Comparison of ENCODE assay signal across 8 mouse cellular contexts in the genomic region with DNA sequence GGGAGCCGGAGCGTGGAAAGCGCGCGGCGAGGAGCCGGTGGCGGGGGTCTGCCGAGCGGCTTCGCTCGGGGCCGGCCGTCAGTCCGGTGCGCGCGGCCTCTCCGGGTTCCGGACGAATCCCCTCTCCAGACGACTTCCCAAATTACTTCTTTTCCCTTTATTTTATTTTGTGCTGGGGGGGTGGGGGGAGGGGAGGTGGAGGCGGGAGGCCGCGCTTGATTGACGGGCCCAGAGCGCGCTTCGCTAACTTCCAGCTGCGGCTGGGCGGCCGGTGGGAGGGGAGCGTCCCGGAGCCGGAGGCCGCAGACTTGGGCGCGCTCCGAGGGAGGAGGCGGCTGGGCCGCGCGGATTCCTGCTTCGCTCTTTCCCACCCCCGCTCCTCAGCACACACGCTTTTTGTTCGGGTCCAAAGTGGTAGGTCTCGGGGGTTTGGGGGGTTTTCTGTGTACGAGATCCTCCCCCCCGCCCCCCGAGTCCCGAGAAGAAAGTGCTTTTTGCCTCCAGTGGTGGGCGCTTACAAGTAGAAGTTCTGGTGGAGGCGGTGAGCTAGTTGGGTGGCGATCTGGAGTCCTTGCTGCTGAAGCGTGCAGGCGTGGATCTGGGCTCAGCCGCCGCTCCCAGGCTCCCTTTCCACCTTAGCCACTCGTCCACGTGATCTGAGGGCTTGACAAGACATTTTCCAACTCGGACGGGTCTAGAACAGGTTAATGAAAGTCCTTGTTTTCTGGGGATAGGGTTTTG. TPM values are rescaled to one million over a fixed set of nuclear protein-coding genes. Genes with fewer than 3 reads are reported as not detected.
DNase-seq lines count a peak whose midpoint lies in the region; ATAC-seq lines count a peak whose summit lies in the region.

No protein-coding gene starts in this region.

- peak overlapping the region; percentile 84 for H3K27ac ChIP-seq in brown adipose tissue, adult 24 weeks (replicated peaks; ENCODE audit: low read depth, low read length)
- H3K27ac ChIP-seq in forebrain, embryonic 11.5 days (ENCODE audit: low read depth, low read length) = peak overlapping the region; percentile 98
- peak overlapping the region; percentile 100 for H3K27ac ChIP-seq in lung, embryonic 15.5 days

- under 1% methylated on average over 62 of the region's 63 CpGs for WGBS in forebrain, embryonic 11.5 days
- WGBS in large intestine, adult 2 months = under 1% methylated on average over 63 of the region's 63 CpGs
- under 1% methylated on average over 61 of the region's 63 CpGs for WGBS in lung, embryonic 15.5 days

- peak; percentile 49 to 63 for DNase-seq in CD8-positive naive resting alpha-beta T cell, adult 2 months (ENCODE audit: low read depth in 2 of 2, low spot score in 2 of 2)
- peak; percentile 91 for DNase-seq in forebrain, embryonic 11.5 days (ENCODE audit: low spot score)
- DNase-seq in heart, postnatal 10 days = peak; percentile 87 to 90
- DNase-seq in large intestine, adult 2 months (ENCODE audit: low read depth, low spot score) = peak; percentile 42
- peak; percentile 68 for DNase-seq in ovary, postnatal 10 days (ENCODE audit: low spot score)
- peak; percentile 78 for DNase-seq in thymus, postnatal 0 days (ENCODE audit: low spot score)

- H3K9ac ChIP-seq in forebrain, embryonic 11.5 days (ENCODE audit: low read length) = peak overlapping the region; percentile 99
- peak overlapping the region; percentile 100 for H3K9ac ChIP-seq in lung, embryonic 15.5 days

- peaks cover 12% of the 10 kb centered on the region for H3K4me1 ChIP-seq in brown adipose tissue, adult 24 weeks (ENCODE audit: control insufficient read depth, insufficient read depth, insufficient read length, low read length)
- H3K4me1 ChIP-seq in forebrain, embryonic 11.5 days (replicated peaks; ENCODE audit: control insufficient read depth, insufficient read depth, low read length) = peaks cover 12% of the 10 kb centered on the region; the same call in 1 of the 2 replicates
- peaks cover 44% of the 10 kb centered on the region for H3K4me1 ChIP-seq in lung, embryonic 15.5 days

- no peaks in the 10 kb centered on the region for H3K36me3 ChIP-seq in forebrain, embryonic 11.5 days (ENCODE audit: control insufficient read depth, insufficient read depth, low read length)
- H3K36me3 ChIP-seq in lung, embryonic 15.5 days = no peaks in the 10 kb centered on the region

- peak overlapping the region; percentile 85 for H3K4me2 ChIP-seq in forebrain, embryonic 11.5 days (ENCODE audit: low read depth, low read length, severe bottlenecking)
- H3K4me2 ChIP-seq in lung, embryonic 15.5 days = peak overlapping the region; percentile 77

- H3K4me3 ChIP-seq in brown adipose tissue, adult 24 weeks (ENCODE audit: insufficient read depth, low read depth, low read length) = peak overlapping the region; percentile 92
- H3K4me3 ChIP-seq in forebrain, embryonic 11.5 days (ENCODE audit: low read depth, low read length) = peak overlapping the region; percentile 91
- H3K4me3 ChIP-seq in lung, embryonic 15.5 days = peak overlapping the region; percentile 95

- no peaks in the 10 kb centered on the region for H3K9me3 ChIP-seq in forebrain, embryonic 11.5 days (ENCODE audit: control insufficient read depth, low read length)
- no peaks in the 10 kb centered on the region for H3K9me3 ChIP-seq in lung, embryonic 15.5 days

- H3K27me3 ChIP-seq in forebrain, embryonic 11.5 days (ENCODE audit: control insufficient read depth, insufficient read depth, low read length) = no peaks in the 10 kb centered on the region
- no peaks in the 10 kb centered on the region for H3K27me3 ChIP-seq in lung, embryonic 15.5 days

- intact Hi-C loops in heart, postnatal 10 days (cut with DNase I) = loop anchor here (2.0 kb wide), 1 partner anchor 32 kb away; no protein-coding TSS in a partner anchor

- peak; percentile 65 for ATAC-seq in forebrain, embryonic 11.5 days (replicated peaks; ENCODE audit: low FRiP score)
- ATAC-seq in lung, embryonic 15.5 days (ENCODE audit: borderline replicate concordance, extremely low read depth, low FRiP score, low TSS enrichment) = peak; percentile 70

RNA-seq across cellular contexts. Expression of gene Zbtb1, which starts 0.9 kb away (rescaled TPM):
- 1.7 and 2.7 TPM in 2 replicates for polyA plus RNA-seq in brown adipose tissue, adult 24 weeks (2012; ENCODE audit: insufficient read depth, insufficient read length, missing spikeins)
- polyA plus RNA-seq in forebrain, embryonic 11.5 days (2014; fragmentation: Nextera tagmentation; extraction: Ambion mirVana) = 8.2 and 8.8 TPM in 2 replicates
- total RNA-seq in heart, postnatal 10 days (2021) = 1 to 10 TPM; 5.8 to 6.7 TPM
- polyA plus RNA-seq in large intestine, adult 2 months (2012; rRNA removed) = 0.83 and 1.5 TPM in 2 replicates
- 9.6 and 10.8 TPM in 2 replicates for polyA plus RNA-seq in lung, embryonic 15.5 days (2015; fragmentation: Nextera tagmentation; extraction: Ambion mirVana)
- 13.9 and 15.5 TPM in 2 replicates for polyA plus RNA-seq in thymus, postnatal 0 days (2015; fragmentation: Nextera tagmentation; extraction: Ambion mirVana)

RNA-seq across cellular contexts. Expression of gene Zbtb25, which starts 1.6 kb away (rescaled TPM):
- 7.3 and 10.2 TPM in 2 replicates for polyA plus RNA-seq in brown adipose tissue, adult 24 weeks (2012; ENCODE audit: insufficient read depth, insufficient read length, missing spikeins)
- polyA plus RNA-seq in forebrain, embryonic 11.5 days (2014; fragmentation: Nextera tagmentation; extraction: Ambion mirVana) = 19.8 and 23.0 TPM in 2 replicates
- 10 to 100 TPM in 1 of 2 experiments, 1 to 10 TPM in 1; 8.5 to 12.2 TPM for total RNA-seq in heart, postnatal 10 days (2021)
- 3.7 and 4.6 TPM in 2 replicates for polyA plus RNA-seq in large intestine, adult 2 months (2012; rRNA removed)
- 15.8 and 16.7 TPM in 2 replicates for polyA plus RNA-seq in lung, embryonic 15.5 days (2015; fragmentation: Nextera tagmentation; extraction: Ambion mirVana)
- 27.0 and 28.8 TPM in 2 replicates for polyA plus RNA-seq in thymus, postnatal 0 days (2015; fragmentation: Nextera tagmentation; extraction: Ambion mirVana)

RNA-seq across cellular contexts. Expression of gene Hspa2, which starts 33.0 kb away (rescaled TPM):
- 1.3 and 3.1 TPM in 2 replicates for polyA plus RNA-seq in brown adipose tissue, adult 24 weeks (2012; ENCODE audit: insufficient read depth, insufficient read length, missing spikeins)
- polyA plus RNA-seq in forebrain, embryonic 11.5 days (2014; fragmentation: Nextera tagmentation; extraction: Ambion mirVana) = 4.4 and 4.5 TPM in 2 replicates
- total RNA-seq in heart, postnatal 10 days (2021) = 10 to 100 TPM in 1 of 2 experiments, 1 to 10 TPM in 1; 9.9 to 11.7 TPM
- polyA plus RNA-seq in large intestine, adult 2 months (2012; rRNA removed) = 12.9 and 17.3 TPM in 2 replicates
- polyA plus RNA-seq in lung, embryonic 15.5 days (2015; fragmentation: Nextera tagmentation; extraction: Ambion mirVana) = 8.5 and 10.5 TPM in 2 replicates
- 3.5 and 4.2 TPM in 2 replicates for polyA plus RNA-seq in thymus, postnatal 0 days (2015; fragmentation: Nextera tagmentation; extraction: Ambion mirVana)

RNA-seq across cellular contexts. Expression of gene Akap5, which starts 46.3 kb away (rescaled TPM):
- polyA plus RNA-seq in brown adipose tissue, adult 24 weeks (2012; ENCODE audit: insufficient read depth, insufficient read length, missing spikeins) = 0.71 and 0.87 TPM in 2 replicates
- polyA plus RNA-seq in forebrain, embryonic 11.5 days (2014; fragmentation: Nextera tagmentation; extraction: Ambion mirVana) = 3.6 and 5.2 TPM in 2 replicates
- 1 to 10 TPM; 3.7 to 7.2 TPM for total RNA-seq in heart, postnatal 10 days (2021)
- 0.06 and 0.08 TPM in 2 replicates for polyA plus RNA-seq in large intestine, adult 2 months (2012; rRNA removed)
- polyA plus RNA-seq in lung, embryonic 15.5 days (2015; fragmentation: Nextera tagmentation; extraction: Ambion mirVana) = 23.3 and 28.7 TPM in 2 replicates
- polyA plus RNA-seq in thymus, postnatal 0 days (2015; fragmentation: Nextera tagmentation; extraction: Ambion mirVana) = 0.21 and 0.38 TPM in 2 replicates

RNA-seq across cellular contexts. Expression of gene Ppp1r36, which starts 46.3 kb away (rescaled TPM):
- not detected in 2 replicates for polyA plus RNA-seq in brown adipose tissue, adult 24 weeks (2012; ENCODE audit: insufficient read depth, insufficient read length, missing spikeins)
- polyA plus RNA-seq in forebrain, embryonic 11.5 days (2014; fragmentation: Nextera tagmentation; extraction: Ambion mirVana) = 0.35 and 0.56 TPM in 2 replicates
- 1 to 10 TPM in 1 of 2 experiments, under 1 TPM in 1; 0.79 to 1.0 TPM for total RNA-seq in heart, postnatal 10 days (2021)
- not detected in 2 replicates for polyA plus RNA-seq in large intestine, adult 2 months (2012; rRNA removed)
- 4.9 and 5.0 TPM in 2 replicates for polyA plus RNA-seq in lung, embryonic 15.5 days (2015; fragmentation: Nextera tagmentation; extraction: Ambion mirVana)
- 0.26 and 0.32 TPM in 2 replicates for polyA plus RNA-seq in thymus, postnatal 0 days (2015; fragmentation: Nextera tagmentation; extraction: Ambion mirVana)

Comparison
In these comparisons a context has a peak if more than half of its experiments do, and no peak if none do; other contexts are left out.
1. Peak in every context shown above with its lines: DNase-seq, ATAC-seq, H3K4me3 ChIP-seq and H3K27ac ChIP-seq.